Mouse (Mus musculus) right cerebral cortex, adult 2 months (tissue): ENCODE results near the gene Dbnl.

ENCODE experiments used
- DNase-seq, 2 experiments: peaks; one replicate each; pipeline ENCODE4 v3.0.0; 2021 to 2022; ENCODE audit warnings: low spot score in 2 of 2

Gene Dbnl

DNA sequence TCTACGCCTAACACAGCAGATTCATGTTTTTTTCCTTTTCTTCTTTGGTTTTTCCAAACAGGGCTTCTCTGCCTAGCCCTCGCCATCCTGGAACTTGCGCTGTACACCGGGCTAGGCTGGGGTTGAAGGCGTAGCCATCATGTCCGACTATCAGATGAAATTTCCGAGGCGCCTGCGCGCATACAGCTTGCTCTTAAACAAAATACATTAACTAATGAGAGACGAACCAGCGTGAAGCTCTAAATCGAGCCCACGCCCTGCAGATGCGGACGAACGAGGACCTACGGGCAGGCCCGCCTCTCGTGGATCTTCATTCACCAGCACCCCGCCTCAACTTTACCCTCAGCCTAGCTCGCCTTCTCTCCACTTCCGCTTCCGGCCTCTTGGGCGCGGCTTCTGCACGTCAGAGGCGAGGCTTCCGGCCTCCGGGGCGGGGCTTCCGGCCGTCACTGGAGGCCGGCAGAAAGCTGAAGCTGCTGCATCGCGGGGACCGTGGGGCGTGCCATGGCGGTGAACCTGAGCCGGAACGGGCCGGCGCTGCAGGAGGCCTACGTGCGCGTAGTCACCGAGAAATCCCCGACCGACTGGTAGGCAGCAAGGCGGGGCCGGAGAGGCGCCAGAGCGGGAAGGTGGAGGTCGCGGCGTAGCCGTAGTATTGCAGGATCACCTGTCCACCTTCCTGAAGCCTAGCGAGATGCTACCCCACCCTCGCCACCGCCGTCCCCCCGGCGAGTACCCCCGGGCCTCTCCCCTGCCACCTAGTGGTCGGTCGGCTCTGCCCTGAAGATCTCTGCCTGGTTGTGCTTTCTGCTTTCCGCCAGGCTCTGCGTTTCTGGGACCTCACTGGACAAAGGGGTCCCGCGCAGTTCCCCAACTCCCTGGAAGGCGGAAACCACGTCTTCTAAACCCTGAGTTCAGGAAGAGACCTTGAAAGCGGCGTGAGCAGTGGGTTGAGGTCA is at the start of gene Dbnl:
TSS of gene Dbnl (plus strand) at position 433 of the 959 bp plus-strand sequence.
- DNase-seq: peak; percentile 95 to 96

DNA sequence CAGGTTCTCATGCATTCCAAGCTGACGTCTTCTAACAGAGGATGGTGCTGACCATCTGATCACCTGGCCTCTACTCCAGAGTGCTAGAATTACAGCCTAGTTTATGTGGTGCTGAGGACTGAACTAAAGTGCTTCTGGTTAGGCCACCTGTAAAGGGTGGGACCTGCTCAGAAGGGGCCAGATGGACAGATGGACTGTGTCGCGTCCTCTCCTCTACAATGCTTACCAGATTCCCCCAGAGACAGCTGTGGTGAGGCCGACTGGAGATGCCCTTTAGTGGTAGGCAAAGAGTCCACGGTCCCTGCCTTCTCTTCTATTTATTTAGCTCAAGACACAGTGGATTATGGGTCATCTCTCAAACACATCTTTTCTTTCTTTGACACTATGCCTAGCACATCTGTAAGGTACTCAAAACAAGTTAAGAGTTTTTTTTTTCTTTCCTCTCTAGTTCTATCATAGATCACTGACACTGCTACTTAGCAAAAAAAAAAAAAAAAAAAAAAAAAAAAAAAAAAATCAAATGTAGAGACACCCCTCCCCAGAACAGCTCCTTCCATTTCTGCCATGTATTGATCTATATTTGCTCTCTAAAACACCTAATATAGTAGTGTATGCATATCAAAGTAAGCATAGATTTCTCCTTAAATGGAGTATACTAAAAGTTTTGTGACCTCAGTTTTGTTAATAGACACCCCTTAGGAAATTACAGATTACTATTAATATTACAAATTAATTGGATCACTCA is 49.2 kb upstream of the Dbnl start:
- no peak for DNase-seq

GRCm38 (mm10) chr11:5739846-5740245 is 48.4 kb upstream of the Dbnl start:
- DNase-seq: no peak

GRCm38 (mm10) chr11:5740599-5740964 is 47.7 kb upstream of the Dbnl start:
- DNase-seq: no peak

DNA sequence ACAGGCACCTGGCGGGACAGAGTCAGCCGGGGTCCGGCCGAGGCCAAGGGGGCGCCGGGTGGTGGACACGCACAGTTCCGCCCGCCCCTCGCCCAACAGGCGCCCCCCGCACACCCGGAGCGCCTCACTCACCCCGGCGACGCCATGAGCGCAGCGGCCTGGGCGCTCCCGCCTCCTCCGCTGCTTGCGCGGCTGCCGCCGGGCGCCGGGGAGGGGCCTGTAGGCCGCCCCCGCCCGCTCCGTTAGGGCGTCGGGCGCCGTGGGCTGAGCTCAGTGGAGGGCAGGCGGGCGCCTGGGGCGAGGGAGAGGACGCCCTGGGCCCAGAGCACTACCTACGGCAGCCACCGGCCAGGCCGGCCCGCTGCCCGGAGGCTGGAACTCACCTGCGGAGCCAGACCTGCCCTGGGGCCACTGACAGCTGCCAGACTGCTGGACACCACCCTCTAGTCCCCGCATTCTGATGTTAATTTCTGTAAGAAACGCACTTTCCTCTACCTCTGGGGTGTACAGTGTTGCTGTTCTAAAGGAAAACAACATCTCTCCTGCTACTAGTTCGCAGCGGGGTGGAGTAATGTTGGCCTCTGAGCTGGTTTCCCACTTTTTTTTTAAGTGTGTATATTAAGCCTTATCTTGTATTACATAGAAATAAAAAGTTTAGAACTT is 47.2 kb upstream of the Dbnl start:
- peak; percentile 64 to 75 for DNase-seq

DNA sequence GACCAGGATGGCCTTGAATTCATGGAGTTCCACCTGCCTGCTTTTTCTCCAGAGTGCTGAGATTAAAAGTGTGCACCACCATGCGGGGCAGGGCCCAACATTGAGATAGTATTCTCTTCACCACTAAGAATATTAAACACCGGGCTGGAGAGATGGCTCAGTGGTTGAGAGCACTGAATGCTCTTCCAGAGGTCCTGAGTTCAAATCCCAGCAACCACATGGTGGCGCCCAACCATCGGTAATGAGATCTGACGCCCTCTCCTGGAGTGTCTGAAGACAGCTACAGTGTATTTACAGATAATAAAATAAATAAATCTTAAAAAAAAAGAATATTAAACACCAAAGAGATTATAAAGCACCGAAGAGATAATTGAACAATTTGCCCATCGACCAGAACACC is 46.2 kb upstream of the Dbnl start:
- DNase-seq: no peak

- DNase-seq: no peak
These were observed 43.3 kb upstream of the Dbnl start for GRCm38 (mm10) chr11:5744951-5745350.

- no peak for DNase-seq
These were observed 34.5 kb upstream of the Dbnl start for GRCm38 (mm10) chr11:5753755-5754154.

- DNase-seq: peak; percentile 90
These were observed 26.3 kb upstream of the Dbnl start, which contains the start of gene Urgcp for GRCm38 (mm10) chr11:5761820-5762632. Gene Urgcp, minus strand, starts transcription at chr11:5762376.

DNA sequence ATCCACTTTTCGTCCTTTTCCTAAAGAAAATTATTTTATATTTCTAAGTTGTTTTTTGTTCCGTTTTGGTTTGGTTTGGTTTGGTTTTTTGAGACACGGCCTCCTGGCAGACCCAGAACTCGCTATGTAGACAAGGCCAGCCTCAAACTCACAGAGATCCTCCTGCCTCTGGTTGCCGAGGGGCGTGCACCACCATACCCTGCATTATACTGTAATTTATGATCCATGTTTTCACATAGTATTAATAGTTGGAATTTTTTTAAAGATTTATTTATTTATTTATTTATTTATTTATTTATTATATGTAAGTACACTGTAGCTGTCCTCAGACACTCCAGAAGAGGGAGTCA is 25.7 kb upstream of the Dbnl start:
- DNase-seq: no peak

DNA sequence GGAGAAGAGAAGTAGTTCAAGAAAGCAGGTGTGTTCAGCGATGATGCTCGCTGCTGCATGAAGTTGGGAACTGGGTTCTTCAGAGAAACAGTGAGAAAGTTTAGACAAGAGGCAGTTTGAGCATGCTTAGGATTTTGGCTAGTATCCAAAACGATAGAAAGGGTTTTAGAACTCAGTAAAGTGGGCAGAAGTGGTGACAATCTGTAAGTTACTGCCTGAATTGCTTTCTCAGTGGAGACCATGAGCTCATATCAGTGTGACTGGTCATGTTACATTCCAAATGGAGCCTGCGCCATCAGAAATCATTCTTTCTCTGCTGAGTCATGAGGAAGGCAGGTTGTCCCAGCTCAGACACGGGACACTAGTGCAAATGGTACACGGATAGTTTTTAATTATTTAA is 22.3 kb upstream of the Dbnl start:
- no peak for DNase-seq

GRCm38 (mm10) chr11:5778481-5778880 is 9.8 kb upstream of the Dbnl start:
- no peak for DNase-seq

DNA sequence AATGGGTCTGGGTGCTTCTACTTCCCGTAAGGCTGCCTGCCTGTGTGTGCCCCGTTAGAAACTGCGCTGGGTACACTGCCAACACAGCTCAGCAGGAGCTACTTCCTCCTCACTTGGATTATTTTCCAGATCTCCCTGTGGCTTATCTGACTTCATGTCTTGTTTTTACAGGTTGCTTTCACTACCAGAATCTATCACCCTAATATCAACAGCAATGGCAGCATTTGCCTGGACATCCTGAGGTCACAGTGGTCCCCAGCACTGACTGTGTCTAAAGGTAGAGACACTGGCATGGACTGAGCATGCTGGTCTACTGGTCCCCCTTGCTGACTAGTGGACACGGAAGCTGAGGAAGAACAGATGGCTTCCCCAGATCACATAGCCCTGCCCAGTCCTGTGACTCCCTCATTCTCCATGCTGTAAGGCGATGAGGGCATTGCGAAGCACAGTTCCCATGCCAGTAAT is 8.2 kb upstream of the Dbnl start:
- no peak for DNase-seq

DNA sequence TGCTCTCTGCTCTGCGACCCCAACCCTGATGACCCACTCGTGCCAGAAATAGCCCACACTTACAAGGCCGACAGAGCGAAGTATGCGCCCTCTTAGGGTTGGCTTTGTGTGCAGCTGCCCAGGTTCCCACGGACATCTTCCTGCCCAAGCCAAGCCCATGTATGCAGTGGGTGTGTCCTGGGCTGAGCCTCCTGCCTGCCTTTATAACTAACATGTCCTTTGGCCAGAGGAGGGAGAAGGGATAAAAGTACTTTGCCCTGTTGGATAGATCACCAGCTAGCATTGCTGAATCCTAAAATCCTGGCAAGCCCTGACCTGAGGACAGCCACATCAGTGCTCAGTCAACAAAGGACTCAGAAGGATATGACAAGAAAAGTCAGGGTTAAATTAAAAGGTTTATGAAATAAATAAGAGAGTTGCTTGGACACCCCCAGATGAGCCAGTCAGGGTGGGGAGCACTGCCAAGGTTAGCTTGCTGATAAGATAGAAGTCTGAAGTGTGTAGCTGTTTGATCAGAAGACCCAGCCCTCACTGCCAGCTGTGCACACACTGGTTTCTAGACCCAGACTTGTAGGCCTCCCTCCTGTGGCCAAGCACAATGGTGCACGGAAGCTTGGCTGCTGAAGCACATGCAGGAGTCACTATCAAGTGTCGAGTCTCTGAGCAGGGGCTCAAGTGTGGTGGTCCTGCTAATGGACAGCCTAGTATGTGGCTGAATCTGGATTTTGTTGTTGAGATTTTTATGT is 5.9 kb upstream of the Dbnl start:
- DNase-seq: no peak

GRCm38 (mm10) chr11:5785732-5786131 is 2.6 kb upstream of the Dbnl start:
- DNase-seq: no peak

- DNase-seq: no peak
These were observed 625 bp upstream of the Dbnl start for GRCm38 (mm10) chr11:5787671-5788055.

- no peak for DNase-seq
These were observed 924 bp downstream of the Dbnl start for GRCm38 (mm10) chr11:5789071-5789753.

DNA sequence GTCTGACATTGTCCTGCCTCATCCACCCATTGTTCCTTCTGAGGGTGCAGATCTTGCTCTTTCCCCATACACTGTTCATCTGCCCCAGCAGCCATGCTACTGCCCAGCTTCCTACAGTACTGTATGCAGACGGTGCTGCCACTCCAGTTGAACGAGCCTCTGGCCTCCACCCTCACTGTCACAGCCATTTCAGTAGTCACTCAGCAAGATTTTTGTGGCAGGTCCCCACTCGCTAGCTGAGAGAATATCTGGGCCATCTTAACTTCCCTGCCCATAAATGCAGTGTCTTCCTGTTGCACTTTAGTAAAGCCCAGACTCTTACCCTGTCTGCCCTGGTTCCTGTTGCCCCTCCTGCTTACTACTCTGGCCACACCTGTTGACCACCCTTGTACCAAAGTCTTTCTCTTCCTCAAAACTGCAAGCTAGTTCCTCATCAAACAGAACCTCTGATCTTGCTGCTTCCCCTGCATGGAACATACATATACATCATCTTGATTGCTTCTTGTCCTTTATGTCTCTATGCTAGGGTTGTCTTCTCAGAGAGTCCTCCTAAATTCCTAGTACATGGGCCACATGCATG is 1.6 kb downstream of the Dbnl start:
- DNase-seq: no peak

DNA sequence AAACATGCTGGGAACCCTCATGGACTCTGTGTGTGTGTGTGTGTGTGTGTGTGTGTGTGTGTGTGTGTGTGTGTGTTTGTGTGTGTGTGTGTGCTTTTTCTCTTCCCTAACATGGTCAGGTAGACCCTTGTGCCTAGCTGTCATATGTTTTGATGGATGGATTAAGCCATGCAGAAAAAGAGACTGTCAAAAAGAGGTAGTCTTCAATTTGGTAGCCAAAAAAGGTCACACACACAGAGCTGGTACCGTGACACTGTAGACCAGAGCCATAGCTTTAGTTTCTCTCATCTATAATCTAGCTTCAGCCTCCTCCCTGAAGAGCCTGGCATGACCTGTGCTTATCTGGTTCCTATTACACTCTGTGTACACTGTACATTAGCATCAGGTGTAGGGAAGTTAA is 2.1 kb downstream of the Dbnl start:
- DNase-seq: no peak

GRCm38 (mm10) chr11:5795290-5795689 is 7.0 kb downstream of the Dbnl start:
- DNase-seq: no peak
